Mouse (Mus musculus): Measurements from ENCODE around the gene Impg2.

DNA sequence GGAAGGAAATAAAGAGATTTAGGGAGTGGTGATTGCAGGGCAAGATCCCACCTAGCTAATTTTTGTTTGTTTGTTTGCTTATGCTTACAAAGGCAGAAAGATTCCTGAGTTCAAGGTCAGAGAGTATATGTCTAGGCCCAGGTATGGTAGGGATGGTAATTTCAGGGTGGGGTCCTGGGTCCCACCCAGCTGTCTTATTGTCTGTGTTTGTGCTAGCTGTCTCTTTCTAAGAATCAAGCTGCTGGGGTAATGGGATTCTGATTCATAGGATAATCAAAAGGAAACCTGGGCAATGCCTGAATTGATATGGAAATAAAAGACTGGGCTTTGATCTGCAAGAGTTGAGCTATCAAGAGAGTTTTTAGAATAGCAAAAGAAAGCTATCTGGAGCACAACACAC, 23.6 kb downstream of the Impg2 start:
- TF ChIP-seq CTCF (IDR thresholded peaks at IDR 0.05; ENCODE audit: extremely low read depth, insufficient read depth, low read length) (no peak), POLR2A (IDR thresholded peaks at IDR 0.05; ENCODE audit: extremely low read depth, insufficient read depth, low read length) (no peak)

All from cortical plate, adult 2 months (tissue).